Mouse (Mus musculus) cerebellum, adult 11-12 months (tissue): Measurements from ENCODE around the gene Cox17.

Experiments used
- DNase-seq: peaks from one replicate; pipeline ENCODE4 v3.0.0; 2022

Cox17 gene

GRCm38 (mm10) chr16:38373439-38373838, 26.6 kb downstream of the Cox17 start:
- no peak for DNase-seq

- no peak for DNase-seq
These were observed 27.1 kb downstream of the Cox17 start for GRCm38 (mm10) chr16:38373941-38374340.

DNA sequence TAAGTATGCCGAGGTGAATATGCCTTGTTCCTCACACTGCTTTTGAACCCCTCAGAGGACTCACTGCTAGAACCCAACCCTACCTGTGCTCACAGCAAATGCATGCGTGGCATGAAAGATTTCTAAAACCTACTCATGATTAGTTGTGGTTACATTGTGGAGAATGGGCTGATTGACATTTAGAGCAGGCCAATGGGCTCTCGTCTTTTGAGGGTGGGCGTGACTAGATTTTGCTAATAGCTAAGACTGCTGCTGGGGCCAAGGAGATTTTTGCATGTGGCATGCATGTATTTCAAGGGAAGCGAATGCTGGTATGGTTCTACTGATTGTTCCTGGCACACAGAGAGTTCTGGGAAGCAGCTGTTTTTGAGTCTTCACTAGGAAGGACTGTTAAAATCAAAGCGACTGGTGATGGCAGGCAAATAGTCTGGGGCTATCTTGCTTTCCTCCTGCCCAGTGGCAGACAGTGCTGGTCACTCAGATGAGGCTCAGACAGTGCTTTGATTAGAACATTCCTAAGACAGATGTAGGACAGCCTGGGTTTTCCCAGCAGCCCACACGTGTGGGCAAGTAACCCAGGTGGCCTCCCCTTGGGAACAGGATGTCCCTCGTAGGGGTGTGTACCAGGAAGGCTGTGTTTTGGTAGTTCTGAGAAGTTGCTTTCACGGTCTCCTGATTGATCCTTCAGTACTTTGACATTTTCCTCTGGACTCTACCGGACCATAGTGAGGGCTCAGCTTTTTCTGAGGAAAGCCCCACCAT, 27.8 kb downstream of the Cox17 start:
- DNase-seq = no peak

DNA sequence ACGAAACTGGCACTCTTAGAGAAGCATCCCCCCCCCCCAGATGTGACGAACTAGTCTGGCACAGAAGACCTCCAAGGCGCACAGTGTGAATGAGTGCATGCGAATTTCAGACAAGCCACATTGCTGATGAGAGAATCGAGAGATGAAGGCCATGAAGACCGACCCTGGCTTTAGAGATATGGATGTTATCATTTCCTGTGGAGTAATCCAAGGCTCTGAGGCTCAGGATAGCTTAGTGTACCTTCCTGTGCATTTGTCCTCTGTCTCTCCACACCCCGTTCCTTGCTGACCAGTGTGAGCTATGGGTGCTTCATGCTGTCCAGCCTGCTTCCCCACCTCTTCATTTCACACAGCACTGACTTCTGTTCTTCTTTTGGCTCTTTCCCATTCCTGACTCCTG, 28.4 kb downstream of the Cox17 start:
- no peak for DNase-seq

DNA sequence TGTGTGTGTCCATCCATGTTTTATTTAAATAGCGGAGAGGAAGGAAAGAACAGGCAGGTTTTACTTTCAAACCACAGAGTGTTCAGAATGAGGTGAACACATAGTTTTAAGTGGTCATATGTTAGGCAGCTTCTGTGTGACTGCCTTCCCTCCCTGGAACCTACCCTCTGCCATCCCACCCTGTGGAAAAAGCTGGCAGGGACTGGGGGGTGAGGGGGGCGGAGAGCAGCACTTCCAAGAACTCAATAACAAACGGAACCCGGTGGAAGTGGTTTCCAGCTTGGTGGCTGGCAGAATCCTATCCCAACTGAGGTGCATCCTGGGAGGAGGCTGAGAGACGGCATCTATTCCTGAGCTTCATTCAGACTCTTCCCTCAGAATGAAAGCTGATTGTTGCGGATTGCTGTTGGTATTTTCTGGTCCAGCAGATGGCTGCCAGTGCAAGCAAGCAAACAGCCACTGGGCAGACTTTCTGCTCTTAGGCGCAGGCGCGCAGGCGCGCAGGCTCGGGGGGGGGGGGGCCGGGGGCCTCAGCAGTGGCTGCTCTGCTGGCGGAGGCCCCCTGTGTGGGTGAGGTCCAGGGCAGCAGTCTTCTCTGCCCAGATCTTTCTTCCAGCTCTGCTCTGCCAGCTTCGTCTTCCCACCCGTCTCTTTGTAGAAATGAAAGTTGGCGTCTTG, 29.5 kb downstream of the Cox17 start:
- DNase-seq = peak; percentile 66

- DNase-seq = no peak
These were observed 30.1 kb downstream of the Cox17 start for GRCm38 (mm10) chr16:38376841-38377249.

- no peak for DNase-seq
These were observed 30.8 kb downstream of the Cox17 start for GRCm38 (mm10) chr16:38377546-38377945.

DNA sequence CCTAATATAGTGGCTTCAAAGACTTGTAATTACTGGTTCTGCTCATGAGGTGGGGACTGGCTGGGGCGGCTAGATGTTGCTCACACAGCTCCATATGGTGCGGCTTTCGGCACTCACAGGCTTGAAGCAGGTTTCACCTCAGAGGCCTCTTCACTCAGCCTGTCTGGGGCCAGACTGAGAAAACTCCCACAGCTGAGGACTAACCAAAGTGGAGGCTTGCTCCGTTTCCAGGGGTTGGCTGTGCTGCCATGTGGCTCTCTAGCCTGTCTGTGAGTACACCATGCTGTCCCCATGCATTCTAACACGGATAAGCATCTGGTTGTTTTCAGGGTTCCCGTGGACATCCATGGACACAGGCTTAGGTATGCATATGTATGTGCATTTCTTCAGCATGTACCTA, 31.8 kb downstream of the Cox17 start:
- no peak for DNase-seq

DNA sequence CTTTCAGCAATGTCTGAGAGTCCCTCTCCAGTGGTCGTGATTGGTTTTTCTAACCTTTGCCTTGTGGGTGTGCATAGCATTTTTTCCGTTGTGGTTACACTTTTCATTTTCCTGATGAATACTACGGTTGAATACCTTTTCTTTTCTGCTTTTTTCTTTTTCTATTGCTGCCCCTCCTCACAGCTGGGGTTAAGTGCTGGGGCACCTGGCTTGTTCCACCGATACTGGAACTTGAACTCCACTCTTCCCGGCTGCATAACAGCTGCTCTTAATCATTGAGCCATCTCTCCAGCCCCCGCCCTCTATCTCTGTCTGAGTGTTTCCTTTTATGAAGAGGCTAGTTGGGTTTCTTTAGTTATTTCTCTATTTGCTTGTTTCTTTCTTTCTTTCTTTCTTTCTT, 32.3 kb downstream of the Cox17 start:
- DNase-seq = no peak

- no peak for DNase-seq
These were observed 32.7 kb downstream of the Cox17 start for GRCm38 (mm10) chr16:38379493-38379892.

DNA sequence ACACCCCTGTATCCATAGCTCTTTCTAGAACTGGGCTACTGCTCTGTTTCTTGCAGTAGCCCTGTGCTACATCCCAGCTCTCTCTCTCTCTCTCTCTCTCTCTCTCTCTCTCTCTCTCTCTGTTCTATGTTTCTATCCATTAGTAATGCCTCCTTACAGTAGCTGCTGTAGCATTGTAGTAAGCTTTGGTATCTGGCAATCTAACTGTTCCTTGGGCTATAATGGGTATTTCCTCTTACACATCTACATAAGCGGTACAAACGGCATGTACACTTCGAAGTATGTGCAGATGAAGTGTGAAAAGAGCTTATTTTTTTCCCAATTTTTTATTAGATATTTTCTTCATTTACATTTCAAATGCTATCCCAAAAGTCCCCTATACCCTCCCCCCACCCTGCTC, 33.1 kb downstream of the Cox17 start:
- DNase-seq = no peak

DNA sequence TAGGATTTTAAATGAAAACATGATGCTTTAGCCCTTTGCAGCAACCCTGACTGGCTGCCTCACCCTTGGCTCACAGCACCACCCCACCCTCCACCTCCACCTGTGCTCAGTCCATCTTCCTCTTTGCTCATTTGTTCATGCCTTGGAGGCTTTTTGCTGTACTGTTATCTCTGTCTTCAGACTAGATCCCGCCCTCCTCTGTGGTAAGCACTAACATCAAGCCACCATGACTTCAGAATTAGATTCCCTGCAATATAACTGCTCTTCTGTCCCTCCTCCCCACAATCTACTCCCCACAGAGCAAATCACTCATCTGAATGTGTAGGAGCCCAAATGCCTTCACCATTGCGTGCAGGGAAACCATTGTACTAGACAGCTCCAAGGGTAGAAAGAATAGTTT, 36.9 kb downstream of the Cox17 start:
- DNase-seq = no peak

DNA sequence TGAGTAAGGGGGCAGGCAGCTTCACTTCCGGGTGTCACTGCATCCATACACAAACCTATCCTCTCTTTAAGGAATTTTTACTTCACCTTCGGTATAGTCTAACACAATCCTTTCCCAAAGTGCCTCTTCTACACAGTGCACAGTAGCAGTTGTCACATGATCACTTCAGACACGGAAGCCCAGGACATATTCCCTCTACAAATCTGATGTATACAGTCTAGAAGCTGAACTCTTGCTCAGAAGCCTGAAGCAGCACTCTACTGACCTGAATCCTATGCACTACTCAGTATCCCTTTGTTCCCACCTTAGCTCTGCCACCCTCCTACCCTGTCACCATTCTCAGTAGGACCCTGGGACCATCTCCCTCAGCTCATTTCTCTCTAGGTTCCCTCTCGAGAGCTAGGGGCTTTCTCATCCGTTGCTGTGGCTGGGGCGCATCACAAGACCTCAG, 38.4 kb downstream of the Cox17 start:
- DNase-seq = no peak

DNA sequence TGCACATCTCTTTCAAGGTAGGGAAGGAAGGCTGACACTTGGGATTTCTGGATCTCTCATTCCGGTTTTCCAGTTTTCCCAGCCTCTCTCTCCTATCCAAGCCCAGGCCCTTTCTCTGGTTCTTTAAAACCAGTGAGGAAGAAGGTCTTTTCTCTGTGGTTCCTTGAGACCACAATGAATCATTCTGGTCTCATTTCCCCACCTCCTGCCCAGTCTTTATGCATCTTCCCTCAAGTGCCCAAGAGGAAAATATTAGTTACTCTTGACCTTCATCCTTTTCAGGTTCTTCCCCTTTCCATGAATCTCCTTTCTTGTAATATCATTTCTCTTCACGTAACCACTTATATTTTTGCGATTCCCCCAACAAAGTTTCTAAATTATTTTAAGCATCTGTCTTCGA, 38.9 kb downstream of the Cox17 start:
- DNase-seq = no peak

DNA sequence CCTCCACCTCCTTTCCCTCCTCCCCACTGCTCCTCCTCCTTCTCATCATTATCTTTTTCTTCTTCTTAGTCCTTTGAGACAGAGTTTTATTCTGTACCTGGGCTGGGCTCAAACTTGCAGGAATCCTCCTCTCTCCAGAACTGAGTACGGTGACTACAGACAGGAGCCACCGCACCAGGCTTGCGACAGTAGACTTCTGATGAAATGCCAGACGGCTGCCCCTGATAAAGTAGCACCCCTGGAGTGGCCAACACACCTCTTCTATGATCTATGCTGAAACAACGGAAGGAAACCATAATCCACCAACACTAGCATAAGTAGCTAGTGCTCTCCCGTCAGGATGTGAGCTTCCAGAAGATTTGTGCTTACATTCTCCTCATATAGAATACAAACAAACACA, 40.6 kb downstream of the Cox17 start:
- DNase-seq = no peak

DNA sequence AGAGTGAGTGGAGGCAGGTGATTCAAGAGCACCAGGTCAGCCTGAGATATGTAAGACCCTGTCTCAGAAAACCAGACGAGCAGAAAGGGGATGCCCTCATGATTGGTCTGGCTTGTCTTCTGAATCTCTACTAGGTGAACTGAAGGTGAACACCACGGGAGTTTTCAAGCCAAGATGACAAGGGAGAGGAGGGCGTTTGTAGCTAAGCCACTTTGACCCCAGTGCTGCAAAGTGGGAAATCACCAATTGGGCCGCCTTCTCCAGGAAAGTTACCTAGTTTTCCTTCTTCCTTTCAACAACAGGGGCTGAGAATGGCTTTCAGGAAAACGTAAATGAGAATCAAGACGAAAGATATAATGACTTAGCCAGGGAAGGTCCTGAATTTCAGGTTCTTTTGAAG, 42.0 kb downstream of the Cox17 start:
- no peak for DNase-seq

DNA sequence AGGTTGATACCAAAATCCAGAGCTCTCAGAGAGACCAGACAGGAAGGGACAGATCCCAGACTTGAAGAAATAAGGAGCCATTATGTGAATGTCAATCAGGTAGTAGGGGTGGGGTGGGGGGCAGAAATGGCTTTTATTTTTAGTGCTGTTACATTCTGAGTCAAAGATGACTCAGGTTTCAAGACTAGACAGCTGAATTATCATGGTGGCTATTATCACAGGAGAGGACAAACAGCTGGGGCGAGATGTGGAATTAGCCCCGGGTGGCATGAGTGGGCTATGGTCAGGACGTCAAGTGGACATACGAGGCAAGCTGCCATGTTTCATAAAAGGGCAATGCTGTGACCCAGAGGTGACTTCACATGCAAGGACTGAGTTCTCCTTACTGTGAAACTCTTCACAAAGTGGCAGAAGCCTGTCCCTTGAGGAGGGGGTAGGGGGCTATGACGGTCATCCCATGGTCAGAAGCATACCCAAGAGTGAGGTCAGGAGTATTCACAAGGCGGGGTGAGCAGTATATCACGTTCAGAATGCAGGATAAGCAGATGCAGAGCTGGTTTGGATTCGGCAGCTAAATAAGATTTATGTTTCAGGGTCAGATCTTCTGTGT, 42.6 kb downstream of the Cox17 start:
- no peak for DNase-seq

DNA sequence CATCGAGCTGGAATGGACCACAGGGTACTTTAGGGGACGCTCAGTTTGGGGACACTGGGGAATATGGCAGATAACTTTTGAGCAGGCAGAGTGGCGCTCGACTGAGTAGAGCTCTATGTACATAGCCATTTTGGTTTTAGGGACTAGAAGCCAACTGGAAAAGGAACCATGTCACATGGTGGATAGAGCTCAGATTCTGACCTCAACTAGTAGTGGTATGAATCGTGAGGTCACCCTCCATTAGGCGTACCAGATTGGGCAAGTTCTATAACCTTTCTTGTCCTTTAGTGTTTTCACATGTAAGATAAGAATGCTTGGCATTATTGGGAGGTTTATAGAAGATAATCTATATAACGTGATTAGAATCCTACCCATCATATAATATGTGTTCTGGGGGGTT, 43.5 kb downstream of the Cox17 start:
- DNase-seq = no peak

GRCm38 (mm10) chr16:38392126-38392894, 45.5 kb downstream of the Cox17 start:
- no peak for DNase-seq

- DNase-seq = no peak
These were observed 47.4 kb downstream of the Cox17 start for GRCm38 (mm10) chr16:38394191-38394618.

GRCm38 (mm10) chr16:38395060-38395730, 48.4 kb downstream of the Cox17 start:
- no peak for DNase-seq

DNA sequence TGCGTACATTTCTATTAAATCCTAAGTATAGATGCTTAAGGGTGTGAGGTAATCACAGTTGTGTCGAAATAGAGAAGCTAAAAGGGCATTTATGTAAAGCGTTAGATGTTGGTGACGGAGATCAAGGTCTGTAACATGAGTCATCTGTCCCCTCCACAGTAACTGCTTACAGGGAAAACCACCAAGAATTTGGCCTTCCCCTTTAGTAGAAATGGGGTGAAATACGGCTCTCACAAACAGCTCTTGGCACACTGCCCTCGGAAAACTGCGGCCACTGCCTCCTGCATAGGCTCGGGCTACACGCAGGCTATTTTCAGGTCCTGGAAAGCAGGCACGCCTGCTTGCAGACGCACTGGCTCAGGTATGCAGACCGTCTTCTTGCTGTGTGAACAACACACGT, 49.4 kb downstream of the Cox17 start:
- peak; percentile 20 for DNase-seq

- DNase-seq = no peak
These were observed 51.5 kb downstream of the Cox17 start for GRCm38 (mm10) chr16:38398266-38398665.
